Mouse (Mus musculus) kidney, adult 8-10 months (tissue): ENCODE data around the gene Arfgap2.

Source experiments
- DNase-seq, 2 experiments: peaks; one replicate each; pipeline ENCODE4 v3.0.0; 2022

Gene Arfgap2

DNA sequence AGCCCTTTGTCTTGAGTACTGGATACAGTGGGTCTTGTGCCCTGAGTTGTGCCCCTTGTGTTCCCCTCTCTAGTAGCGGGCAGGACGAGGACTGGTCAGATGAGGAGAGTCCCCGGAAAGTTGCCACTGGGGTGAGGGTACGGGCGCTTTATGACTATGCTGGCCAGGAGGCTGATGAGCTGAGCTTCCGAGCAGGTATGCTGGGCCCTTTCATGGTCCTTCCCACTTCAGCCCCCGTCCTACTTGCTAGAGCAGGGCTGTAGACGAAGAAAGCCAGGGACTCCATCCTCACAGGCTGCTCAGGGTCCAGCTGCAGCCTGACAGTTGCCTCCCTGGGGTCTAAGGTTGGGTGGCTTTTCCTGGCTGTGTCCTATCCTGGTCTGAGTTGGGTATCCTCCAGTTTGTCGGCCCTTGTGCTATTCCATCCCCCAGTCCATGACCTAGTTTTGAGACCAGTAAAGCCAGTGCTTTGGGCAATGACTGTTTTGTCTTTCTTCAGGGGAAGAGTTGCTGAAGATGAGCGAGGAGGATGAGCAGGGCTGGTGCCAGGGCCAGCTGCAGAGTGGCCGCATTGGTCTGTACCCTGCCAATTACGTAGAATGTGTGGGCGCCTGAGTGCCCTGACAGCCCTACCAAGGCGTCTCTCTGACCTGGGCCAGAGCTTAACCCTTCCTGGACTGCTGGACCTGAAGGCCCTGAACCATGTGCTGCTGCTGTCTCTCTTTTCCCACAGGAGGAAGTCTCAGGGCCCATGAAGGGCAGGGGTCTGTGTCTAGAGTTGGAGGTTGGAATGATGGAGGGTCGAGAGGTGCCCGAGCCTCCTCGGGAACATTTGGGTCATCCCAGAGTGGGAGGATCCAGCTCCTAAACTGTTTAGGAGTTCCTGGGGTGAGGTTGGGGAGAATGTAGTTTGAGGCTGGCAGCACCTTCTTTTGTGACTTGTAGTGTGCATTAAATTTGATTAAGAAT lies 798 bp upstream of the Arfgap2 start:
- DNase-seq, result no peak

DNA sequence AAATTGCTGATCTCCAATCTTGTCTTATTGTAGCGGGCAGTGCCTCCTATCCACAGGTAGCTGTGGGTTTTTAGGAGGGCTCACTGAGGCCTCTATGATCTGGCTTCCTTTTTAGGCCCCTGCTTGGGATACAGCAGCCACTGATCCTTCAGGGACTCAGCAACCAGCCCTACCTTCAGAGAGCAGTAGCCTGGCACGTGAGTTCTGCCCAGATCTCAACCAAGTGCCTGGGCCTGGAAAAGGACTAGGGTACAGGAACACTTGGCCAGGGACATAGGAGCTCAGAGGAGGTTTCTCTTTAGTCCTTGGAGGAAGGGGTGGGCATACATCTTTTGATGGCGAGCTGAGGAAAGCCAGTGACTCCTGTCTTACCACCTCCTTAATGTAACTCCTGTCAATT lies 3.3 kb downstream of the Arfgap2 start:
- DNase-seq, result no peak

- no peak for DNase-seq
Measured at GRCm38 (mm10) chr2:91268706-91269105, 3.9 kb downstream of the Arfgap2 start.

DNA sequence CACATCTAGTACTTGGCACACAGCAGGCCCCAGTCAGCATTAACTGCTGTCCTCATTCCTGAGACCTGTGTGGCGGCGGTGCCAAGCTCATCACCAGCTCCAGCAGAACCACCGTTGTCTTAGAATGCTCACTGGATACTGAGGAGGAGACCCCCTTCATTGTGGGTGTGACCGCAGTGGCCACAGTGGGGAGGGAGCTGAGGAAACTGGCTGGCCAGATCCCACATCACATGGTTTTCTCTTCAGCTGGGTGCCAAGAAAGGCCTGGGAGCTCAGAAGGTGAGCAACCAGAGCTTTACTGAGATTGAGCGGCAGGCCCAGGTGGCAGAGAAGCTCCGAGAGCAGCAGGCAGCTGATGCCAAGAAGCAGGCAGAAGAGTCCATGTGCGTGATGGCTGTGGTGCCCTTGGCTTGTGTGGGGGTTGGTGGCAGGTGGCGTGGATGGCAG lies 4.9 kb downstream of the Arfgap2 start:
- no peak for DNase-seq

GRCm38 (mm10) chr2:91278749-91279371 lies 14.1 kb downstream of the Arfgap2 start:
- peak in 1 of 2 experiments; percentile 62 for DNase-seq

GRCm38 (mm10) chr2:91279372-91279755 lies 14.6 kb downstream of the Arfgap2 start:
- no peak for DNase-seq

DNA sequence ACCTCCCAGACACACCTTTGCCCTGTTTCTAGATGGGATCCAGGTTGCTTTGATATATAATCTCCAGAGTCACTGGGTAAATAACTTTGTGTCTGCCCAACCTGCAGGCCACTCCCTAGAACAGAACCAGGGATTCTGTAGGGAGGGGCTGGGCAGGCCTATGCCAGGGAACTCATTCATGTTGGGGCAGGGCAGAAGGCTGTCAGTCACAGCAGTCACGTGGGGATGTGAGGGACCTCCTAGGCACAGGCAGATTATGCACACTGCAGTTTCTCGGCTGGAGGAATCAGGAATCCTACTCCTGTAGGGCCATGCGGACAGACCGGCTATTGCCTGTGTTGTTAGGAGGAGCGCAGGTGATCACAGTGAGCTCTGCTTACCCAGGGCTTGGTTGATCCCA lies 16.6 kb downstream of the Arfgap2 start:
- no peak for DNase-seq

DNA sequence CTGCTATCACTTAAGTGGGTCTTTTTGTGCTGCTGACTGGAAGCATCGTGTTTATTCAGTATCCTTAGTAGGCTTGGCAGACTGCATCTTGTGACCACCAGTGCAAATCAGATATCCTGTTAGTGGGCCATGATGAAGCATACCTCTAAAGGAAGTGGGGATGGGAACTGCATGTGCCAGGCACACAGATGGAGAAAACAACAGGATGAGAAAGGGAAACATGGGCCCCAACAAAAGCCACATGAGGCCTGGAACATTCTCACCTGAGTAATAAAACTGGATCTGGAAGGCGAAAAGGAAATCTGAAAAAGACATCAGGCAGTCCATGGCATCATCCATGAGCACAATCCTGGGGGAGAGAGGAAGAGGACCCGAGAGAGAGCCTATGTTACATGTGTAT lies 19.2 kb downstream of the Arfgap2 start:
- DNase-seq, result no peak

- no peak for DNase-seq
Measured at GRCm38 (mm10) chr2:91284375-91285199, 19.8 kb downstream of the Arfgap2 start.

- peak; percentile 40 to 74 for DNase-seq
Measured at GRCm38 (mm10) chr2:91285885-91286505, 21.2 kb downstream of the Arfgap2 start.

DNA sequence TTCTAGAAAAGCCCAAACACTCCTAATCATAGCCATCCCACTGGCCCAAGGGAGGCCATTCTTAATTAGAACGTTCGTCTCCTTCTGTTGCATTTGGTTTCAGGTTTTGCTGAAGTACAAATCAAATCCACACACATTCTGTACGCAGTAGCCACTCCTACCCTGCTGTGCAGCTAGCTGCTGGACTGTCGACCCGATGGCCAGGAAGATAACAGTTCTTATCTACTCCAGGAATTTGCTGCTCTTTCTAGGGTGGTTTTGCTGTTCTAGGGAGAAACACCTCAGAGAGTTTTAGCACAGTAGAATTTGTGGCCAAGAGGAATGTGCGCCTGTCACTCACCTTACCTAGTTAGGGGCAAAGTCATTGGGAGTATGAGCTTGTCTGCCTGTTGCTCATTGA lies 22.8 kb downstream of the Arfgap2 start:
- no peak for DNase-seq

- DNase-seq, result no peak
Measured at GRCm38 (mm10) chr2:91291197-91292007, 26.6 kb downstream of the Arfgap2 start.

DNA sequence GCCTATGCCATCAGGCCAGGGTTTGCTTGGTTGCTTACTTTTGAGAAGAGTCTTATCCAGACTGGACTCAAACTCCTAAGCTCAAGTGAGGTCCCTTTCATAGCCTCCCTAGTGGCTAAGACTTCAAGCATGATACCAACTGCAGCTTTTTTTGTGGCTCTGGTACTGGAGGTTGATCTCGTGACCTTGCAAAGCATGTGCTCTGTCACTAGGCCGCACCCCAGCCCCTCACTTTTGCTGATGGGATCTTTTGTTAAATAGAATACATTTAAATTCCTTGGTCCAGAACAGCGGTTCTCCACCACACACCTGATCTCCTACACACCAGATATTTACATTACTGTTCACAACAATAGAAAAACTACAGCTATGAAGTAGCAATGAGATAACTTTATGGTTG lies 29.5 kb downstream of the Arfgap2 start:
- DNase-seq, result no peak

DNA sequence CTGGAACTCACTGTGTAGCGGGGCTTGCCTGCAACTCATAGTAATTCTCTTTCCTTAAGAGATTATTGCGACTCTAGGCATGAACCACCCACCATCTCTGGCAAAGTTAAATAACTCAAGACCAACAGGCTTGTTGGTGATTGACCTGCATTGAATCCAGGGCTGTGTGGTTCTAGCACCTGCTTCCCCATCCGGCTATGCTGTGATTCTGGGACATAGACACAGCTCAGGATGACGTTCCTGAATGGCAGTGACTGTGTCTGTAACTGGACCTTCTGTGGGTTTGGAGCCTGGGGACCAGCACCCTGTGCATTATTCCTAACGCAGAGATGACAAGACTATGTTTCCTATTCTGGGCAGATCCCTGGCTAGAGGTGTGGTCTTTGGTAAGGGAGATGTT lies 31.1 kb downstream of the Arfgap2 start:
- DNase-seq, result no peak

GRCm38 (mm10) chr2:91299156-91299555 lies 34.4 kb downstream of the Arfgap2 start:
- no peak for DNase-seq

GRCm38 (mm10) chr2:91300784-91301183 lies 36.0 kb downstream of the Arfgap2 start:
- no peak for DNase-seq

DNA sequence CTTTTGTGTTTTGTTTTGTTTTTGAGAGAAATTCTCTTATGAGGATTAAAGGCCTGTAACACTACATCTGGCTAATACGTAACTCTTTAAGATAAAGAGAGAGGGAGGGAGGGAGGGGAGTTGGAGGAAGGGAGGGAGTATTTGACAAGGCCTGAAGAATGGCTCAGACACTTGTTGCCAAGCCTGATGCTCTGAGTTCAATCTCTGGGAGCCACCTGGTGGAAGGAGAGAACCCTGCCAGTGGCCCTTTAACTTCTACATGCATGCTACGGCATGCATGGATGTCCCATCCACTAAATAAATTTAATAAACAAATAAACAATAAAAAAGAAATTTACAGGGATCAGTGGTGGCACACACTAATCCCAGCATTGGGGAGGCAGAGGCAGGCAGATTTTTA lies 37.1 kb downstream of the Arfgap2 start:
- no peak for DNase-seq

- no peak for DNase-seq
Measured at GRCm38 (mm10) chr2:91302845-91303244, 38.1 kb downstream of the Arfgap2 start.

- DNase-seq, result no peak
Measured at GRCm38 (mm10) chr2:91305926-91306325, 41.2 kb downstream of the Arfgap2 start.

GRCm38 (mm10) chr2:91306589-91306988 lies 41.8 kb downstream of the Arfgap2 start:
- DNase-seq, result no peak

DNA sequence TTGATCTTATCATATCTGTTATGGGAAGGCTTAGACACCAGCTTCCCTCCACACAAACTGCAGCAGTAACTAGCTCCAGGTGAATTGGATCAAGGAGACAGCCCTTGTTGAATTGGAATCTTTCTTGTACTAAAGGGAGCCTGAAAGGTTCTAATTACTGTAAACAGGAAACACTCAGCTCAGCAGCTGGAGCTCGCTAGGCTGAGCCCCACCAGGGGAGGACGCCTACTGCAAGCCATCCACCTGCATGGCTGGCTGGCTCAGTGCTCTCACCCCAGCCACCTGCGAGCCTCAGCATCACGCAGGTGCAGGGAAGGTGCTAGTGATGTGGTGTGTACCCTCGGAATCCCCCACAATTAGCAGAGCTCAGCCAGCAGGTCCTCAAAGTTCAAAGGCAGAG lies 43.9 kb downstream of the Arfgap2 start:
- DNase-seq, result no peak

DNA sequence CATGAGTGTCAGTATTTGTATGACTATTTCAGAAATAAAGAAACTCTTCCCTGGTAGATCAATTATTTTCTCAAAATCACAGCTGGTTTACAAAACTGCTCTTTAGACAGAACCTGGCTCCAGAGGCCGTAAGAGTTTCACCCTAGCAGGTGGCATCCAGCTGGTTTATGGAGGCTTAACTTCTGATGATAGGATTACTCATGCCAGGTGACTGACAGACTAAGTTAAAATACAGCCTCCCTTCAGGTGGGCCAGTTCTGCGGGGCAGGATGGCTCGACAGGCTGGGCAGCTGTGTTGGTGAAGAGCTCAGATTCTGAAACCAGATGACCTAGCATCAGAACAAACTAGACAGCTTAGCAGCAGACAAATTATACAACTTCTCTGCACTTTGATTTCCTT lies 44.8 kb downstream of the Arfgap2 start:
- no peak for DNase-seq
